Comparison of ENCODE assay signal across 14 mouse cellular contexts in genomic region chr5:102724813-102725348, GRCm38 (mm10).
DNase-seq lines count a peak whose midpoint lies in the region; ATAC-seq lines count a peak whose summit lies in the region.
"Had no signal": no experiment of that assay in that cellular context is flagged by ENCODE, and none has a peak within 500 bp of the region (broad histone marks: within the 10 kb centered on the region; RNA-seq: fewer than 3 reads in every experiment).

No protein-coding gene starts in this region.

- peak overlapping the region; percentile 30; the same call in 1 of the 2 replicates for H3K9ac ChIP-seq in heart, embryonic 16.5 days (ENCODE audit: low read length)
- H3K9ac ChIP-seq in lung, embryonic 15.5 days = no peak overlapping the region
- peak overlapping the region; percentile 35; the same call in 1 of the 2 replicates for H3K9ac ChIP-seq in intestine, embryonic 16.5 days (ENCODE audit: low read depth, low read length)
- H3K9ac ChIP-seq in stomach, embryonic 14.5 days (replicated peaks; ENCODE audit: low read depth, low read length) = no peak overlapping the region
- H3K9ac ChIP-seq: hindbrain, embryonic 12.5 days; midbrain, embryonic 12.5 days had no signal

- H3K4me2 ChIP-seq in heart, embryonic 16.5 days (ENCODE audit: low read depth, low read length) = peak overlapping the region; percentile 31
- peak overlapping the region; percentile 43 for H3K4me2 ChIP-seq in lung, embryonic 15.5 days
- H3K4me2 ChIP-seq in intestine, embryonic 16.5 days (ENCODE audit: low read depth, low read length) = peak overlapping the region; percentile 36
- peak overlapping the region; percentile 32 for H3K4me2 ChIP-seq in stomach, embryonic 14.5 days (replicated peaks; ENCODE audit: low read depth, low read length)
- H3K4me2 ChIP-seq: hindbrain, embryonic 12.5 days; midbrain, embryonic 12.5 days had no signal

- H3K27ac ChIP-seq in heart, embryonic 16.5 days (ENCODE audit: low read length) = peak overlapping the region; percentile 58; the same call in 1 of the 2 replicates
- H3K27ac ChIP-seq in lung, embryonic 15.5 days = peak overlapping the region; percentile 73
- H3K27ac ChIP-seq in intestine, embryonic 16.5 days (ENCODE audit: low read length) = peak overlapping the region; percentile 80
- peak overlapping the region; percentile 77 for H3K27ac ChIP-seq in stomach, embryonic 14.5 days (ENCODE audit: low read length)
- H3K27ac ChIP-seq: hindbrain, embryonic 12.5 days; midbrain, embryonic 12.5 days had no signal

- DNase-seq in heart, postnatal 4 days = no peak
- DNase-seq in lung, postnatal 4 days = no peak
- DNase-seq in urinary bladder, postnatal 4 days (ENCODE audit: low spot score in 2 of 2) = no peak
- no peak for DNase-seq in embryo, embryonic 9.5 days (ENCODE audit: extremely low spot score)
- DNase-seq: cerebellum, adult 8-10 months; kidney, postnatal 14 days; spleen, adult 18-20 months had no signal

- H3K27me3 ChIP-seq in heart, embryonic 16.5 days (ENCODE audit: control insufficient read depth, insufficient read depth, low read length) = no peaks in the 10 kb centered on the region
- no peaks in the 10 kb centered on the region for H3K27me3 ChIP-seq in lung, embryonic 15.5 days
- no peaks in the 10 kb centered on the region for H3K27me3 ChIP-seq in intestine, embryonic 16.5 days (replicated peaks; ENCODE audit: control insufficient read depth, insufficient read depth, low read length)
- no peaks in the 10 kb centered on the region for H3K27me3 ChIP-seq in stomach, embryonic 14.5 days (ENCODE audit: control insufficient read depth, insufficient read depth, low read length)
- H3K27me3 ChIP-seq: hindbrain, embryonic 12.5 days; midbrain, embryonic 12.5 days had no signal

- peak overlapping the region; percentile 41 for H3K4me3 ChIP-seq in heart, embryonic 16.5 days (ENCODE audit: low read length)
- H3K4me3 ChIP-seq in lung, embryonic 15.5 days = peak overlapping the region; percentile 29
- peak overlapping the region; percentile 32 for H3K4me3 ChIP-seq in intestine, embryonic 16.5 days (ENCODE audit: low read length)
- peak overlapping the region; percentile 23 for H3K4me3 ChIP-seq in stomach, embryonic 14.5 days (ENCODE audit: low read depth, low read length)
- H3K4me3 ChIP-seq: hindbrain, embryonic 12.5 days; midbrain, embryonic 12.5 days had no signal

- H3K36me3 ChIP-seq in heart, embryonic 16.5 days (ENCODE audit: control insufficient read depth, insufficient read depth) = no peaks in the 10 kb centered on the region
- H3K36me3 ChIP-seq in lung, embryonic 15.5 days = no peaks in the 10 kb centered on the region
- H3K36me3 ChIP-seq in intestine, embryonic 16.5 days (ENCODE audit: control insufficient read depth, insufficient read depth, low read length) = no peaks in the 10 kb centered on the region
- H3K36me3 ChIP-seq in stomach, embryonic 14.5 days (ENCODE audit: control insufficient read depth, insufficient read depth, low read length) = no peaks in the 10 kb centered on the region
- H3K36me3 ChIP-seq: hindbrain, embryonic 12.5 days; midbrain, embryonic 12.5 days had no signal

- H3K9me3 ChIP-seq in heart, embryonic 16.5 days (replicated peaks; ENCODE audit: control insufficient read depth, low read length) = no peaks in the 10 kb centered on the region
- no peaks in the 10 kb centered on the region for H3K9me3 ChIP-seq in lung, embryonic 15.5 days
- no peaks in the 10 kb centered on the region for H3K9me3 ChIP-seq in intestine, embryonic 16.5 days (ENCODE audit: control insufficient read depth, low read length)
- no peaks in the 10 kb centered on the region for H3K9me3 ChIP-seq in stomach, embryonic 14.5 days (ENCODE audit: control insufficient read depth, low read depth, low read length)
- H3K9me3 ChIP-seq: hindbrain, embryonic 12.5 days; midbrain, embryonic 12.5 days had no signal

- WGBS in heart, embryonic 16.5 days = 31% methylated on average over 8 of the region's 9 CpGs
- WGBS in lung, embryonic 15.5 days = 15% methylated on average over 9 of the region's 9 CpGs
- WGBS in intestine, embryonic 16.5 days = 23% methylated on average over 7 of the region's 9 CpGs
- 14% methylated on average over 9 of the region's 9 CpGs for WGBS in stomach, embryonic 14.5 days

- ATAC-seq in heart, embryonic 16.5 days (replicated peaks; ENCODE audit: extremely low read depth, insufficient read depth, low FRiP score) = no peak
- ATAC-seq in lung, embryonic 15.5 days (ENCODE audit: borderline replicate concordance, extremely low read depth, low FRiP score, low TSS enrichment) = peak; percentile 52; the same call in 1 of the 2 replicates
- peak; percentile 63 for ATAC-seq in intestine, embryonic 16.5 days
- ATAC-seq in stomach, embryonic 14.5 days (ENCODE audit: insufficient number of reproducible peaks, insufficient read depth, low FRiP score, low read depth) = peak; percentile 68; the same call in 1 of the 2 replicates
- ATAC-seq: forebrain, embryonic 14.5 days had no signal

- H3K4me1 ChIP-seq in heart, embryonic 16.5 days (ENCODE audit: control insufficient read depth, insufficient read depth, low read length) = peaks cover 4% of the 10 kb centered on the region; the same call in 1 of the 2 replicates
- peaks cover 17% of the 10 kb centered on the region for H3K4me1 ChIP-seq in lung, embryonic 15.5 days
- H3K4me1 ChIP-seq in intestine, embryonic 16.5 days (ENCODE audit: control insufficient read depth, insufficient read depth, low read length) = no peaks in the 10 kb centered on the region
- peaks cover 17% of the 10 kb centered on the region for H3K4me1 ChIP-seq in stomach, embryonic 14.5 days (ENCODE audit: control insufficient read depth, insufficient read depth, low read length)
- H3K4me1 ChIP-seq: midbrain, embryonic 12.5 days had no signal

Comparison
In these comparisons a context has a peak if more than half of its experiments do, and no peak if none do; other contexts are left out.
1. H3K9ac ChIP-seq: peak in heart, embryonic 16.5 days (single experiment) and intestine, embryonic 16.5 days (single experiment); none in lung, embryonic 15.5 days (single experiment) and stomach, embryonic 14.5 days (single experiment).
2. Peak in every context shown above with its lines, with median percentiles within 50 percentile points of each other: H3K27ac ChIP-seq, H3K4me2 ChIP-seq and H3K4me3 ChIP-seq.